Mouse (Mus musculus): ENCODE measurements around the gene Sgcd.

- TF ChIP-seq POLR2A (IDR thresholded peaks at IDR 0.05; ENCODE audit: insufficient read depth, low read depth, low read length) (no peak), CTCF (IDR thresholded peaks at IDR 0.05) (no peak), EP300 (IDR thresholded peaks at IDR 0.05; ENCODE audit: insufficient read depth, low read depth, low read length) (no peak)
Observed at GRCm38 (mm10) chr11:47071161-47071560, 917.6 kb downstream of the Sgcd start.
